Mouse (Mus musculus) R1 (cell line): Measurements from ENCODE around the gene Tmprss3.
A peak's percentile ranks its signal among the peaks of the same experiment; 100 is the strongest.

ENCODE experiments used
- DNase-seq: peaks from one replicate; pipeline ENCODE4 v3.0.0-alpha.2; 2018; ENCODE audit warnings: low read depth, low spot score

The Tmprss3 gene

GRCm38 (mm10) chr17:31198877-31199276 is at the start of gene Tmprss3:
Gene Tmprss3, minus strand, starts transcription at chr17:31198977.
- DNase-seq, result no peak

GRCm38 (mm10) chr17:31247144-31247543 is 48.4 kb upstream of the Tmprss3 start:
- DNase-seq, result peak; percentile 98

- no peak for DNase-seq
Measured at GRCm38 (mm10) chr17:31245321-31245720, 46.5 kb upstream of the Tmprss3 start.

GRCm38 (mm10) chr17:31242764-31243163 is 44.0 kb upstream of the Tmprss3 start:
- peak; percentile 43 for DNase-seq

GRCm38 (mm10) chr17:31241156-31241555 is 42.4 kb upstream of the Tmprss3 start:
- DNase-seq, result no peak

- no peak for DNase-seq
Measured at GRCm38 (mm10) chr17:31238234-31239020, 39.6 kb upstream of the Tmprss3 start.

- no peak for DNase-seq
Measured at GRCm38 (mm10) chr17:31235915-31236314, 37.1 kb upstream of the Tmprss3 start.

- DNase-seq, result peak; percentile 86
Measured at GRCm38 (mm10) chr17:31232251-31233010, 33.7 kb upstream of the Tmprss3 start.

GRCm38 (mm10) chr17:31231780-31232179 is 33.0 kb upstream of the Tmprss3 start:
- DNase-seq, result no peak

GRCm38 (mm10) chr17:31226931-31227330 is 28.2 kb upstream of the Tmprss3 start:
- no peak for DNase-seq

- DNase-seq, result no peak
Measured at GRCm38 (mm10) chr17:31226368-31226767, 27.6 kb upstream of the Tmprss3 start.

- DNase-seq, result no peak
Measured at GRCm38 (mm10) chr17:31224591-31224990, 25.8 kb upstream of the Tmprss3 start.

- no peak for DNase-seq
Measured at GRCm38 (mm10) chr17:31223835-31224234, 25.1 kb upstream of the Tmprss3 start.

- no peak for DNase-seq
Measured at GRCm38 (mm10) chr17:31222810-31223310, 24.1 kb upstream of the Tmprss3 start.

GRCm38 (mm10) chr17:31216068-31216955 is 17.5 kb upstream of the Tmprss3 start:
- no peak for DNase-seq

- DNase-seq, result peak; percentile 95
Measured at GRCm38 (mm10) chr17:31211881-31212280, 13.1 kb upstream of the Tmprss3 start.

GRCm38 (mm10) chr17:31210299-31210698 is 11.5 kb upstream of the Tmprss3 start:
- DNase-seq, result no peak

- no peak for DNase-seq
Measured at GRCm38 (mm10) chr17:31209376-31209930, 10.7 kb upstream of the Tmprss3 start.

- no peak for DNase-seq
Measured at GRCm38 (mm10) chr17:31208654-31209053, 9.9 kb upstream of the Tmprss3 start.

- no peak for DNase-seq
Measured at GRCm38 (mm10) chr17:31207771-31208334, 9.1 kb upstream of the Tmprss3 start, which contains the start of gene Ubash3a. Gene Ubash3a, plus strand, starts transcription at chr17:31207873.

- DNase-seq, result no peak
Measured at GRCm38 (mm10) chr17:31196283-31196682, 2.5 kb downstream of the Tmprss3 start.
